Mouse (Mus musculus) midbrain, embryonic 10.5 days (tissue): Measurements from ENCODE around the gene Ldhal6b. TPM values are rescaled to one million over a fixed set of nuclear protein-coding genes. Genes with fewer than 3 reads are reported as not detected.
"Not testable (repeated sequence)": the region's sequence is repeated elsewhere in the genome, so short reads cannot be mapped to it uniquely, and the experiment has no call there.

Experiments
- DNase-seq: peaks from one replicate; pipeline ENCODE4 v3.0.0-alpha.2; 2017; ENCODE audit warnings: low spot score
- H3K27ac ChIP-seq: fragments of 300-500 bp; sonication (generic); replicated peaks from 2 replicates; pipeline ENCODE4 v1.5.1; 2016; ENCODE audit warnings: mild to moderate bottlenecking
- H3K27me3 ChIP-seq: fragments of 300-500 bp; sonication (generic); 2 replicates; pipeline ENCODE4 v1.6.1; 2016; ENCODE audit warnings: low read depth, mild to moderate bottlenecking; ENCODE audit not compliant: poor library complexity, severe bottlenecking
- H3K36me3 ChIP-seq: fragments of 300-500 bp; sonication (generic); 2 replicates; pipeline ENCODE4 v1.6.1; 2016; ENCODE audit warnings: mild to moderate bottlenecking, moderate library complexity
- H3K4me1 ChIP-seq: fragments of 300-500 bp; sonication (generic); 2 replicates; pipeline ENCODE4 v1.6.1; 2016
- H3K4me3 ChIP-seq: fragments of 300-500 bp; sonication (generic); 2 replicates; pipeline ENCODE4 v1.5.1; 2016; ENCODE audit warnings: mild to moderate bottlenecking, moderate library complexity
- H3K9me3 ChIP-seq: fragments of 300-500 bp; sonication (generic); replicated peaks from 2 replicates; pipeline ENCODE4 v1.6.1; 2016; ENCODE audit warnings: mild to moderate bottlenecking
- WGBS: fragments of 180-500 bp; shearing (Covaris S2); methylation state at CpG from one replicate; pipeline ENCODE4 v1.1.7; 2016; 5-methylcytosine and 5-hydroxymethylcytosine counted together
- polyA plus RNA-seq: library from polyadenylated mRNA; unstranded; fragments of >200 nt; fragmentation: Nextera tagmentation; extraction: Ambion mirVana; gene quantifications from 2 replicates; pipeline ENCODE4 v1.2.1, GENCODE M21; 2016

Ldhal6b gene
- not detected in 2 replicates for polyA plus RNA-seq

DNA sequence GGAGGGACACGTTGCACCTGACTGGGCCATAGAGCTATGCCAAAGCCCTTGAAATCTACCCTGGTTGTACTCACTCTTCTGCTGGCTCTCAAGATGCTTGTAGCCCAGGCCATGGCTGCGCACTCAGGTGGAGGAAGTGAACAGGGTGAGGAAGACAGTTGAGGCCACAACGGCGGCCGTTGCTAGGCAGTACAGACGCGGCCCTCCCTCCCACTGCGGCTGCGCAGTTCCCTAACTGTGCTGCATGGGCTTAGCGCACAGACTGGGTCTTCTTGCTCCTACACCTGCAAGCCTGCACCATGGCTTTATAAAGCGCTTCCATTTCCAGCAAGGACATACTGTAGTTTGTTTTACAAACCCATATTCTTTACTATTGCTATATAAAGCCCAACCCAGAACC is at the start of gene Ldhal6b:
TSS of gene Ldhal6b (minus strand) at position 223 of the 400 bp plus-strand sequence.
- Histone ChIP-seq H3K36me3 (peaks cover 45% of the 10 kb centered on the region), H3K27ac (no peak within 1 kb of the TSS), H3K4me3 (no peak within 1 kb of the TSS), H3K9me3 (no peaks in the 10 kb centered on the region), H3K27me3 (no peaks in the 10 kb centered on the region), H3K4me1 (no peaks in the 10 kb centered on the region)
- WGBS: 95% methylated on average over 11 of the region's 11 CpGs
- DNase-seq: no peak

DNA sequence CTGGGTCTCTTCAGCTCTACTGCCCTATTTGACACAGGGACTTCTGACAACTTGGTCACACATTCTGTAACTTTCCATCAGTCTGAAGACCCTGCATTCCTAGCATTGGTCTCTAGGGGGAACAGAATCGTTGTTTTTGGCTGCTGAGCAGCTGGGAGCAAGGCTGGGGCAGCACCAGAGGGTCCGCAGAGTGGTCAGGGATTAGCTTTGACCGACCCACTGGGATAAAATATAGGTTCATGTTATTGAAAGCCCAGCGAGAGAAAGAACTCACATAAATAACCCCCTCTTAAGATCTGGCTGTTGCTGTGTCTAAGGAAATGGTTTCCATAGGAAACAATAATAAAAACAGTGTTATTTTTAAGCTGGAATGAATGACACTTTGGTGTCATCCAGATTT is 48.6 kb upstream of the Ldhal6b start:
- Histone ChIP-seq H3K27ac (no peak overlapping the region), H3K4me3 (no peak overlapping the region), H3K27me3 (no peaks in the 10 kb centered on the region), H3K9me3 (no peaks in the 10 kb centered on the region), H3K36me3 (no peaks in the 10 kb centered on the region), H3K4me1 (no peaks in the 10 kb centered on the region)
- WGBS: 49% methylated on average over 4 of the region's 4 CpGs
- no peak for DNase-seq

DNA sequence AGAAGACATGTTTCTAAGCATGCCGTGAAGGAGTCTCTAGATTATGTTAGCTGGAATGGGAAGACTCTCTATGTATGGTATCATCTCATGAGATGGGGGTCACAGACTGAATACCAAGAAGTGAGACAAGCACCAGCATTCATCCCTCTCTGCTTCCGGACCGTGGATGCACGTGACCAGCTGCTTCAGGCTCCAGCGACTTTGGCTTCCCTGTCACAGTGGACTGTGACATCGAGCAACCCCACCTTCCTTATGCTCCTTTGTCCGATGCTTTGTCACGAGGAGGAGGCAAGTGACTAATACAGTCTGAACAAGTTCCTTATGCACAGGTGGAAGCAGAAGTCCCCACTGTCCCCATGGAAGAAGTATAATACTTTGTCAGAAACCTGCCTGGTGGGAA is 48.2 kb upstream of the Ldhal6b start:
- Histone ChIP-seq H3K4me3 (no peak overlapping the region), H3K27me3 (no peaks in the 10 kb centered on the region), H3K4me1 (no peaks in the 10 kb centered on the region), H3K27ac (no peak overlapping the region), H3K36me3 (no peaks in the 10 kb centered on the region), H3K9me3 (no peaks in the 10 kb centered on the region)
- no peak for DNase-seq
- WGBS: 83% methylated on average over 8 of the region's 8 CpGs

DNA sequence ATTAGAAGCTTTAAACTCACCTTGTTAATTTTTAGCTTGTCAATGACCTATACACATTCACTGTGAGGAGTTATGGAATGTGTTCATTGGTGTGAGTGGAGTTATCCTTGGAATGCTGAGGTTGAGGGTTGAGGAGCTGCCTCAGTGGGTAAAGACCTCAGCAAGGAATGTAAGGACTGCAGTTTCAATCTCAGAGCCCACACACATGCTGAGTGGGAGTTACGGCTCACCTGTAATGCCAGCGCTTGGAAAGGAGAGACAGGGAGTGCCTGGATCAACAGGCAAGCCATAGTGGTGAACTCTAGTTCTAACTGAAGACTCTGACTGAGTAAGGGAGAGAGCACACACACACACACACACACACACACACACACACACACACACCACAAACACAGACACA is 45.3 kb upstream of the Ldhal6b start:
- 93% methylated on average over 2 of the region's 2 CpGs for WGBS
- no peaks in the 10 kb centered on the region for H3K27me3 ChIP-seq
- DNase-seq: no peak
- H3K27ac ChIP-seq: no peak overlapping the region
- no peak overlapping the region for H3K4me3 ChIP-seq
- H3K4me1 ChIP-seq: no peaks in the 10 kb centered on the region
- no peaks in the 10 kb centered on the region for H3K36me3 ChIP-seq
- no peaks in the 10 kb centered on the region for H3K9me3 ChIP-seq

DNA sequence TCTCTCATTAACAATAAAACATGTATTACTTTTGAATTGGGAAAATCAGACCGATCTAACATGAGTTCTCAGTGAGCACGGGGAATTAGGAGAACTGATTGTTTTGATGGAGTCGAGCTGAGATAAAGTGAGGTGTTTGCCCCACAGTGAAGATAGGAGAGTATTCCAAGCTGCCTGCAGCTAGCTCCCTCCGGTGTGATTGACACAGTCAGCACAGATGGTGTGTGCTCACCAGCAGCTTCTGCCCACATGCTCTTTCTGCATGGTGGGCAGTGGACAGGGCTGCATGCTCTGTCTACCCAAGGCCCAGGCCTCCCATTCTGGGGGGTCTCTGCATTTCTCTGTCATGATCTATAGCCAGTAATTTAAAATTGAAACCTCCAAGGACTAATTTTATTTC is 35.1 kb upstream of the Ldhal6b start:
- H3K4me3 ChIP-seq: no peak overlapping the region
- 0 out of 2 replicates have a peak, but pooled peaks cover 3% of the 10 kb centered on the region for H3K27me3 ChIP-seq
- no peaks in the 10 kb centered on the region for H3K4me1 ChIP-seq
- no peak overlapping the region for H3K27ac ChIP-seq
- WGBS: 80% methylated on average over 4 of the region's 4 CpGs
- no peaks in the 10 kb centered on the region for H3K36me3 ChIP-seq
- no peak for DNase-seq
- H3K9me3 ChIP-seq: no peaks in the 10 kb centered on the region

DNA sequence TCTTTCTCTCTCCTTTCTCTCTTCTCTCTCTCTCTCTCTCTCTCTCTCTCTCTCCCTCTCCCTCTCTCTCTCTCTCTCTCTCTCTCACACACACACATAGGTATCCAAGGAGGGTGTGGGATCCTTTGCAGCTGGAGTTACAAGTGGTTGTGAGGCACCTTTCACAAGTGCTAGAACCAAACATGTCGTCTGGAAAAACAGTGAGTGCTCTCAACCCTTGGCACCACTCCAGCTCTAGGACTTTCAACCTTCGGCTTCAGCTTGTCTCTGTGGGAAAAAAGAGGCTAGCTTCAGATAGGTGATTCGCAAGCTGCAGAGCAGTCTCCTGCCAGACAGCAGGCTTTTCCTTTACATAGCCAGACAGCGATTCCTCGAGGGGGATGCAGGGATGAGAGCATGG is 25.2 kb upstream of the Ldhal6b start:
- no peak for DNase-seq
- H3K4me3 ChIP-seq: no peak overlapping the region
- no peaks in the 10 kb centered on the region for H3K36me3 ChIP-seq
- no peak overlapping the region for H3K27ac ChIP-seq
- no peaks in the 10 kb centered on the region for H3K27me3 ChIP-seq
- H3K4me1 ChIP-seq: peaks cover 15% of the 10 kb centered on the region
- H3K9me3 ChIP-seq: no peaks in the 10 kb centered on the region
- 72% methylated on average over 5 of the region's 5 CpGs for WGBS

DNA sequence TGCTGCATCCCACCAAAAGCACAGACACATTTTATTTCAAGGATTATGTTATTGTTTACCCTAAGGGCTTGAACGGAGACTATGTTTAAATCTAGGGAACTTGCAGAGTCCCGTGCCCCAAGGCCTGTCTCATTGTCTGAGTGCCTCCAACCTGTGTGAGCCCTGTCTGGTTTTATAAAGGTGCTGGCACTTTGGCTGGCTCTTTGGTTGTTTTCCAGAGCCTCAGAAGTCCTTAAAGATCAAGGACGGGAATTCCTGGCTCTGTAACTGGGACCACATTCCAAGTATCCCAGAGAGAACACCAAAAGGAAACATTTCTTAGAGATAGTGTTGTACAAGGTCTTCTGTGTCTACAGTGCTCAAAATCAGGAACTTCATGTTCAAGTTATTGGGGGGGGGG is 24.7 kb upstream of the Ldhal6b start:
- WGBS: 81% methylated on average over 3 of the region's 3 CpGs
- H3K36me3 ChIP-seq: no peaks in the 10 kb centered on the region
- H3K4me3 ChIP-seq: no peak overlapping the region
- no peaks in the 10 kb centered on the region for H3K27me3 ChIP-seq
- H3K27ac ChIP-seq: no peak overlapping the region
- no peak for DNase-seq
- peaks cover 17% of the 10 kb centered on the region for H3K4me1 ChIP-seq
- no peaks in the 10 kb centered on the region for H3K9me3 ChIP-seq

DNA sequence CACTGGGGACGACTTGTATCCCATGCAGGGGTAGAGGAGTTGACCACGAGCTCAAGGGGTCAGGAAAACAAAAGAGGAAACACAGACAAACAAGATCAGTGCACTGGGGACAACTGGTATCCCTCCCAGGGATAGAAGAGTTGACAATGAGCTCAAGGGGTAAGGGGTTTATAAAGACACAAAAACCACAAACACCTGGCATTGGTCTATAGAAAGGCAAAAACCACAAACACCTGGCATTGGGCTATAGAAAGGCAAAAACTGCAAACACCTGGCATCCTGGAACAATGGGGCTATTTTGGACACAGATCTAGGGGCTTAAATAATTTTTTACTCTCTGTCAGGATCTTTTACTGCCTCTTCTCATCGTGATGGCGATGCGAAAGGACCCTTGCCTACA is 23.8 kb upstream of the Ldhal6b start:
- not testable (repeated sequence) for H3K27ac ChIP-seq, DNase-seq, H3K4me3 ChIP-seq, H3K27me3 ChIP-seq, H3K36me3 ChIP-seq, H3K9me3 ChIP-seq
- H3K4me1 ChIP-seq: peaks cover 17% of the 10 kb centered on the region
- 84% methylated on average over 5 of the region's 5 CpGs for WGBS

DNA sequence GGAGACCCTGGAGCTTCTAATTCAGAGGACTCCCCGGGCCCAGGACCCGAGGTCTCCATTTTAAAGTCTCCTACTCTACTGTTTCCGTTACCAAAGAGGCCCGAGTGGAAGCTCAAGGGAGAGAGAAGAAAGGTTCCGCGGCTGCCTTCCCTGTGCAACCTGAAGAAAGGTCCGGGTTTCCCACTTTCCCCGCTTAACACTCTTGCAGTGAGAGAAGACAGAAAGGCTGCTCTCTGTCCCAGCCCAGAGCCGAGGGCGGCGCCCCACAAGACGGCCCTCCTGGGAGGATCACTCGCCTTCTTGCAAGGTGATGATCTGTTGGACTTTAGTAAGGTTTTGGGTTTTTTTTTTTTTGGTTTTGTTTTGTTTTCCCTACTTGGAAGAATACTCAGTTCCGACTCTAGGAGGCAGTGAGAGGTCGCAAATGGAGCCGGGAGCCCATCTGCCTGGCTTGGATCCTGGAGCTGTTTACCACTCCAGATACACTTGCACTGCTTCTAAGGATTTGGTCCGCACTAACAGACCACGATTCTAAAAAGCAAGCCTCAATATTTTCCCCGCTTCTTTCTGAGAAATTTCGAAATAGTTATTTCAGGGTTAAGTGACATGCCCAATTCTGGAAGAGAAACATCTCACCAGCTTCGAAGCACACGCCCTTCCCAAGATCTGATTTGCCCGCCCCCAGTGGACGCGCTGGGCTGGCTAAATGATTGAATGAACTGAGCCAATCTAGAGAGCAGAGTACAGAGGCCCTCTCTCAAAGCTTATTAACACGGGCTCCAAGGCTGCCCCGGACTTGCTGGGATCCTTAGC is 21.8 kb upstream of the Ldhal6b start, which contains the start of gene Tmem242:
TSS of gene Tmem242 (minus strand) at position 101 of the 813 bp plus-strand sequence.
- H3K27ac ChIP-seq: peak within 1 kb of the TSS; percentile 92
- H3K4me1 ChIP-seq: peaks cover 17% of the 10 kb centered on the region
- WGBS: under 1% methylated on average over 27 of the region's 27 CpGs

DNA sequence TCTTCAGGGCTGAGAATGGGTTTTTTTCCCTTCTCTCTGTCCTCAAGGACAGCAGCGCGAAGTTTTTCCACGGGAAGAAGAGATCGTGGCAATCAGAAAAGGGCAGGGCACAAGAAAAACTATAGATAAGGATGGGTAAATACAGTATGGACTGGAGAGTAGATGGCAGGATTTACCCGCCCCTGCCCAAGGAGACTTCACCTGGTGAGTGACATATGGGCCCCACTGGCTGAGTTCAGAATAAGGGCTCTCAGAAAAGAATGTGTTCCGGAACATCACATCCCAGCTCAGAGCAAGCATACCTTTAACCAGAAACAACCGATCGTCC is 21.2 kb upstream of the Ldhal6b start:
- peak overlapping the region; percentile 92 for H3K27ac ChIP-seq
- peak overlapping the region; percentile 78 for H3K4me3 ChIP-seq
- H3K36me3 ChIP-seq: peaks cover 8% of the 10 kb centered on the region; the same call in 1 of the 2 replicates
- no peaks in the 10 kb centered on the region for H3K27me3 ChIP-seq
- H3K4me1 ChIP-seq: peaks cover 17% of the 10 kb centered on the region
- no peaks in the 10 kb centered on the region for H3K9me3 ChIP-seq
- no peak for DNase-seq
- under 1% methylated on average over 8 of the region's 8 CpGs for WGBS

More for the DNA sequence above, 21.8 kb upstream of the Ldhal6b start, which contains the start of gene Tmem242:
- H3K4me3 ChIP-seq: peak within 1 kb of the TSS; percentile 78
- no peaks in the 10 kb centered on the region for H3K9me3 ChIP-seq
- H3K27me3 ChIP-seq: no peaks in the 10 kb centered on the region
- 0 out of 2 replicates have a peak, but pooled peaks cover 3% of the 10 kb centered on the region for H3K36me3 ChIP-seq
- DNase-seq: peak; percentile 86

DNA sequence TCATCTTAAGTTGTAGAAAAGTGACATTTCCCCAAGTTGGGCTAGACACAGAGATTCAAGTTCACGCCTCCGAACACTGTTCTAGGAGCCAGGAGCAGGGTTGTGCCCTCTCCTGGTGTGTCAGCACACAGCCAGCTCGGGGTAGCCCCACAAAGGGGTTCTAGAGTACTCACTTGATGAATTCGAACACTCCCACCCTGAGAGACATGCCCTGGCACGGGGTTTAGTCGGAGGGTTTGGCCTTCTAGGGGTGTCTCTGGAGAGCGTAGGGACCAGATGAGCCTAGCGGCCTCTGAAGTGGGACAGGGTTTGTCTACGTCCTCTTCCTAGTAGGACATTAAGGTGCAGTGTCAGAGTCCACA is 11.2 kb upstream of the Ldhal6b start:
- Histone ChIP-seq H3K4me1 (no peaks in the 10 kb centered on the region), H3K27me3 (no peaks in the 10 kb centered on the region), H3K4me3 (no peak overlapping the region), H3K36me3 (peaks cover 42% of the 10 kb centered on the region), H3K9me3 (no peaks in the 10 kb centered on the region), H3K27ac (no peak overlapping the region; the same call in 1 of the 2 replicates)
- DNase-seq: no peak
- WGBS: 85% methylated on average over 9 of the region's 9 CpGs

DNA sequence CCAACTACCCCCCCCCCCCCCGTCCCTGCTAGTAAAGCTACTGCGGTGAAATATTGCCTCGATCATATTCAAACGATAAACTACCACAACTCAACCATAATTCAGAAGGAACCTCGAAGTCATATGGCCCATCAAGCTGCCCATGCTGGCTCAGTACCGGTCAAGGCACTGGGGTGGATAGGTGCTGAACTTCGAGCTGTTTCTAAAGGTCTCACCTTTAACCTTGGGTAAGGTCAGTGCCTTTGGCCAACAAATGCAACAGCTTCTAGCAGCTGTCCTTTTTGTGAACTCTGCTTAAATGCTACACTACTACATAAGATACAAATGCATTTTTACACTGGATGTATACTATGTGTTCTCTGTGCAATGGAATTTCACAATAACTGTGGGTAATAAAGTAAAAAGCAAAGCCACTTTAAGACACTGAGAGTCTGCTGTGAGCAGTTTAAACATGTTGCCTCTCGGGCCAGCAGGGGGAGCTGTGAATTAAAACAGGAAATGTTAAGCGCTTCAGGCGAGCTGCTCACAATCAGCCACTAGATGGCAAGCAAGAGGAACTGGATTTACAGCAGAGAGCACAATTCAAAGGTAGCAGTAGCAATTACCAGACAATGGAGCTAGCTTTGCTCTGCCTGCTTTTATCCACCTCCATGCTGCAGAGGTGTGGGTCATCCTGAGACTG is 10.7 kb upstream of the Ldhal6b start:
- no peak overlapping the region; the same call in 1 of the 2 replicates for H3K27ac ChIP-seq
- no peaks in the 10 kb centered on the region for H3K9me3 ChIP-seq
- peaks cover 42% of the 10 kb centered on the region for H3K36me3 ChIP-seq
- WGBS: 60% methylated on average over 10 of the region's 10 CpGs
- no peaks in the 10 kb centered on the region for H3K4me1 ChIP-seq
- DNase-seq: peak; percentile 85
- H3K4me3 ChIP-seq: no peak overlapping the region
- H3K27me3 ChIP-seq: no peaks in the 10 kb centered on the region

DNA sequence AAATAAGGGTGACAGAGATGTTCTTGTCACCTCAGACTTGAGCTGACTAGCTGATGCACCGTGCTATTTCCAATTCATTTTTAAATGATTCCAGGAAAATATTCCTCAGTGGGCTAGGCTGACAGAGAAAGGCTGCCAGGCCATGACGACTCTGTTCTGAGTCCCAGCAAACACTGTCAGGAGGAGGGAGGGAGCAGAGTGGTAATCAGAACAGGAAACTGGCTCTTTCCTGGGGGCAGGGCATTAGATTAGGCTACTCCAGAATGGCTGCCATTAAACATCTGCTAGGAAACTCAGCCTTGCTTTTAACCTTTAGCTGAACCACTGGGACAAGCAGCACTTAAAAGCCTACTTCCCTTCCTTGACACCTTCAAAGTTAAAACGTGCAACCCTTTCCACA is 6.6 kb upstream of the Ldhal6b start:
- WGBS: 73% methylated on average over 3 of the region's 3 CpGs
- H3K9me3 ChIP-seq: no peaks in the 10 kb centered on the region
- DNase-seq: no peak
- peaks cover 25% of the 10 kb centered on the region for H3K36me3 ChIP-seq
- no peaks in the 10 kb centered on the region for H3K27me3 ChIP-seq
- H3K4me1 ChIP-seq: no peaks in the 10 kb centered on the region
- no peak overlapping the region for H3K4me3 ChIP-seq
- no peak overlapping the region for H3K27ac ChIP-seq
